ENCODE assay signal across 8 mouse cellular contexts in genomic region chr1:79761106-79761916, GRCm38 (mm10). TPM values are rescaled to one million over a fixed set of nuclear protein-coding genes. Genes with fewer than 3 reads are reported as not detected.
DNase-seq lines count a peak whose midpoint lies in the region; ATAC-seq and TF ChIP-seq lines count a peak whose summit lies in the region.

No protein-coding gene starts in this region.

- peak; percentile 87 for DNase-seq in ZHBTc4 (ENCODE audit: low read depth, low spot score)
- DNase-seq in cerebellum, postnatal 4 days (ENCODE audit: low spot score in 2 of 2) = peak; percentile 60 to 79
- DNase-seq in gastrocnemius, adult 2 months = peak; percentile 91
- peak; percentile 96 for DNase-seq in hindbrain, postnatal 0 days (ENCODE audit: low spot score)
- peak; percentile 85 to 86 for DNase-seq in left cerebral cortex, adult 2 months (ENCODE audit: extremely low spot score in 1 of 2, low spot score in 2 of 2)
- DNase-seq in right cerebral cortex, adult 2 months (ENCODE audit: low spot score in 2 of 2) = peak; percentile 77 to 84
- DNase-seq in urinary bladder, postnatal 10 days (ENCODE audit: low spot score) = peak; percentile 32

- no peaks in the 10 kb centered on the region for H3K9me3 ChIP-seq in hindbrain, postnatal 0 days (ENCODE audit: low read length)

- H3K4me3 ChIP-seq in gastrocnemius, adult 2 months = peak overlapping the region; percentile 100
- peak overlapping the region; percentile 82 for H3K4me3 ChIP-seq in hindbrain, postnatal 0 days (ENCODE audit: low read length)
- H3K4me3 ChIP-seq in left cerebral cortex, adult 2 months = peak overlapping the region; percentile 98

- H3K4me1 ChIP-seq in hindbrain, postnatal 0 days (ENCODE audit: insufficient read depth, low read length) = peaks cover 15% of the 10 kb centered on the region

- no peak for TF ChIP-seq CTCF in gastrocnemius, adult 2 months (IDR thresholded peaks at IDR 0.05)
- no peak for TF ChIP-seq CTCF in hindbrain, postnatal 0 days (IDR thresholded peaks at IDR 0.05; ENCODE audit: low read depth)
- TF ChIP-seq CTCF in left cerebral cortex, adult 2 months (IDR thresholded peaks at IDR 0.05) = no peak

- H3K9ac ChIP-seq in hindbrain, postnatal 0 days (replicated peaks; ENCODE audit: low read length) = peak overlapping the region; percentile 80

- H3K27ac ChIP-seq in gastrocnemius, adult 2 months = peak overlapping the region; percentile 97
- H3K27ac ChIP-seq in hindbrain, postnatal 0 days = peak overlapping the region; percentile 54
- peak overlapping the region; percentile 97 for H3K27ac ChIP-seq in left cerebral cortex, adult 2 months

- peak; percentile 97 for ATAC-seq in hindbrain, postnatal 0 days
- ATAC-seq in megakaryocyte, adult 5-6 weeks (ENCODE audit: poor library complexity, severe bottlenecking) = peak; percentile 86

- H3K27me3 ChIP-seq in hindbrain, postnatal 0 days (ENCODE audit: insufficient read depth, low read length) = no peaks in the 10 kb centered on the region

- peak overlapping the region; percentile 98 for H3K4me2 ChIP-seq in hindbrain, postnatal 0 days (ENCODE audit: low read depth, low read length)

- H3K36me3 ChIP-seq in hindbrain, postnatal 0 days (ENCODE audit: insufficient read depth, low read length) = no peaks in the 10 kb centered on the region

- WGBS in hindbrain, postnatal 0 days = under 1% methylated on average over 65 of the region's 65 CpGs

- intact Hi-C loops in gastrocnemius, adult 2 months (cut with DNase I) = loop anchor here (5.0 kb wide), 1 partner anchor 49 kb away; no protein-coding TSS in a partner anchor
- intact Hi-C loops in left cerebral cortex, adult 2 months (cut with DNase I) = no loop called here

RNA-seq across cellular contexts. Expression of gene Mrpl44, which starts 14.5 kb away (rescaled TPM):
- 10 to 100 TPM; 27.9 to 34.5 TPM for total RNA-seq in gastrocnemius, adult 2 months (2021)
- total RNA-seq in hindbrain, postnatal 0 days (2014; rRNA removed) = 27.0 and 29.5 TPM in 2 replicates
- 35.3 and 37.2 TPM in 2 replicates for polyA plus RNA-seq in hindbrain, postnatal 0 days (2015; fragmentation: Nextera tagmentation; extraction: Ambion mirVana)
- total RNA-seq in left cerebral cortex, adult 2 months (2021) = 10 to 100 TPM; 26.9 to 28.8 TPM
- total RNA-seq in megakaryocyte, adult 5-6 weeks (2015) = 18.6 and 23.2 TPM in 2 replicates
- total RNA-seq in megakaryocyte, adult 5-6 weeks (2017) = 15.4 and 20.3 TPM in 2 replicates

RNA-seq across cellular contexts. Expression of gene Wdfy1, which starts 14.6 kb away (rescaled TPM):
- total RNA-seq in gastrocnemius, adult 2 months (2021) = 10 to 100 TPM; 10.9 to 11.5 TPM
- total RNA-seq in hindbrain, postnatal 0 days (2014; rRNA removed) = 68.0 and 77.7 TPM in 2 replicates
- polyA plus RNA-seq in hindbrain, postnatal 0 days (2015; fragmentation: Nextera tagmentation; extraction: Ambion mirVana) = 73.6 and 75.3 TPM in 2 replicates
- total RNA-seq in left cerebral cortex, adult 2 months (2021) = 10 to 100 TPM; 43.7 to 45.9 TPM
- 18.4 and 21.0 TPM in 2 replicates for total RNA-seq in megakaryocyte, adult 5-6 weeks (2015)
- 9.0 and 19.3 TPM in 2 replicates for total RNA-seq in megakaryocyte, adult 5-6 weeks (2017)

Comparison
In these comparisons a context has a peak if more than half of its experiments do, and no peak if none do; other contexts are left out.
1. Peak in every context shown above with its lines: DNase-seq, ATAC-seq, H3K4me3 ChIP-seq and H3K27ac ChIP-seq.
2. DNase-seq: peak in every context shown above with its lines; median percentile 96 in hindbrain, postnatal 0 days; 91 in gastrocnemius, adult 2 months; 87 in ZHBTc4; 86 in left cerebral cortex, adult 2 months; 80 in right cerebral cortex, adult 2 months; 70 in cerebellum, postnatal 4 days; 32 in urinary bladder, postnatal 10 days.